Mouse (Mus musculus) myocyte (in vitro differentiated cells): ENCODE results near the gene Olfr107.

Experiments
- CEBPB ChIP-seq: IDR thresholded peaks from 2 replicates; pipeline ENCODE4 v1.6.1; 2011; ENCODE audit warnings: mild to moderate bottlenecking, moderate library complexity; ENCODE audit not compliant: poor library complexity, insufficient read depth, severe bottlenecking
- E2F4 ChIP-seq: IDR thresholded peaks from one replicate; pipeline ENCODE4 v1.6.1; 2011; ENCODE audit warnings: mild to moderate bottlenecking, control low read depth, moderate library complexity; ENCODE audit not compliant: insufficient read depth
- MAX ChIP-seq: IDR thresholded peaks from one replicate; pipeline ENCODE4 v1.6.1; 2011; ENCODE audit warnings: low read depth, mild to moderate bottlenecking, control low read depth
- MYOD1 ChIP-seq, 3 experiments: IDR thresholded peaks; one replicate each; pipeline ENCODE4 v1.6.1; 2011; ENCODE audit warnings: control low read depth in 2 of 3, low read depth in 2 of 3, mild to moderate bottlenecking in 2 of 3, moderate library complexity in 1 of 3; ENCODE audit not compliant: insufficient read length in 2 of 3, control insufficient read depth in 1 of 3
- MYOG ChIP-seq, 3 experiments: IDR thresholded peaks; one replicate each; pipeline ENCODE4 v1.6.1; 2011; ENCODE audit warnings: control low read depth in 2 of 3, low read depth in 2 of 3, mild to moderate bottlenecking in 2 of 3; ENCODE audit not compliant: insufficient read length in 2 of 3, control insufficient read depth in 1 of 3, insufficient read depth in 1 of 3
- POLR2A ChIP-seq: IDR thresholded peaks from one replicate; pipeline ENCODE4 v1.6.1; 2011; ENCODE audit warnings: low read depth, mild to moderate bottlenecking, control low read depth, moderate library complexity; ENCODE audit not compliant: insufficient read length
- TCF12 ChIP-seq: IDR thresholded peaks from one replicate; pipeline ENCODE4 v1.6.1; 2011; ENCODE audit warnings: mild to moderate bottlenecking, control low read depth; ENCODE audit not compliant: poor library complexity, insufficient read depth, severe bottlenecking
- USF1 ChIP-seq: IDR thresholded peaks from one replicate; pipeline ENCODE4 v1.6.1; 2011; ENCODE audit warnings: low read depth, mild to moderate bottlenecking, control low read depth, moderate library complexity

GRCm38 (mm10) chr17:37390093-37390492, 8.9 kb upstream of the Olfr107 start, which contains the start of gene Olfr106-ps:
- TF ChIP-seq POLR2A = no peak
- TF ChIP-seq MYOG (IDR thresholded peaks at IDR 0.05; ENCODE audit: control insufficient read depth in 1 of 3, insufficient read depth in 1 of 3, insufficient read length in 2 of 3, low read depth in 2 of 3) = no peak
- TF ChIP-seq MYOD1 (IDR thresholded peaks at IDR 0.05; ENCODE audit: control insufficient read depth in 1 of 3, insufficient read length in 2 of 3, low read depth in 2 of 3) = no peak
- no peak for TF ChIP-seq USF1
- TF ChIP-seq CEBPB = no peak
- TF ChIP-seq E2F4 = no peak
- TF ChIP-seq MAX = no peak
- TF ChIP-seq TCF12 = no peak
